Mouse (Mus musculus) ES-Bruce4 (cell line): ENCODE results near the gene Fgfr2.

Experiments used
- CTCF ChIP-seq: IDR thresholded peaks from one replicate; pipeline ENCODE4 v1.8.1; 2011; ENCODE audit warnings: low read depth, low read length
- EP300 ChIP-seq: IDR thresholded peaks from 2 replicates; pipeline ENCODE4 v1.6.1; 2011; ENCODE audit warnings: low read depth, low read length; ENCODE audit not compliant: insufficient read depth
- POLR2A ChIP-seq: IDR thresholded peaks from one replicate; pipeline ENCODE4 v1.8.1; 2011; ENCODE audit warnings: low read length; ENCODE audit not compliant: insufficient read depth

GRCm38 (mm10) chr7:132269661-132270060 lies 853.5 kb downstream of the Fgfr2 start:
- TF ChIP-seq CTCF, result no peak
- no peak for TF ChIP-seq POLR2A
- TF ChIP-seq EP300, result no peak
